Mouse (Mus musculus) stomach, embryonic 15.5 days (tissue): ENCODE measurements around the gene Esrra. TPM values are rescaled to one million over a fixed set of nuclear protein-coding genes. Genes with fewer than 3 reads are reported as not detected.

Source experiments
- ATAC-seq: fragments of 200-750 bp; cut with Nextera tagmentation; 2 replicates; pipeline ENCODE4 v1.8.0; 2017; ENCODE audit warnings: low read depth, moderate number of reproducible peaks, moderate TSS enrichment; ENCODE audit not compliant: insufficient read depth, low FRiP score
- H3K27ac ChIP-seq: fragments of 300-500 bp; sonication (generic); 2 replicates; pipeline ENCODE4 v1.5.1; 2015; ENCODE audit warnings: mild to moderate bottlenecking, inconsistent platforms
- H3K27me3 ChIP-seq: fragments of 300-500 bp; sonication (generic); replicated peaks from 2 replicates; pipeline ENCODE4 v1.6.1; 2015; ENCODE audit warnings: inconsistent platforms
- H3K36me3 ChIP-seq: fragments of 300-500 bp; sonication (generic); 2 replicates; pipeline ENCODE4 v1.6.1; 2015; ENCODE audit warnings: inconsistent platforms
- H3K4me1 ChIP-seq: fragments of 300-500 bp; sonication (generic); 2 replicates; pipeline ENCODE4 v1.6.1; 2015; ENCODE audit warnings: inconsistent platforms
- H3K4me2 ChIP-seq: fragments of 300-500 bp; sonication (generic); 2 replicates; pipeline ENCODE4 v1.6.1; 2015; ENCODE audit warnings: mild to moderate bottlenecking, inconsistent platforms
- H3K4me3 ChIP-seq: fragments of 300-500 bp; sonication (generic); replicated peaks from 2 replicates; pipeline ENCODE4 v1.5.1; 2015; ENCODE audit warnings: inconsistent platforms
- H3K9ac ChIP-seq: fragments of 300-500 bp; sonication (generic); 2 replicates; pipeline ENCODE4 v1.6.1; 2015; ENCODE audit warnings: inconsistent platforms
- H3K9me3 ChIP-seq: fragments of 300-500 bp; sonication (generic); 2 replicates; pipeline ENCODE4 v1.6.1; 2016; ENCODE audit warnings: inconsistent platforms
- WGBS: fragments of 180-500 bp; shearing (Covaris S2); methylation state at CpG from one replicate; pipeline ENCODE4 v1.1.7; 2015; 5-methylcytosine and 5-hydroxymethylcytosine counted together
- polyA plus RNA-seq: library from polyadenylated mRNA; unstranded; fragments of >200 nt; fragmentation: Nextera tagmentation; extraction: Ambion mirVana; gene quantifications from 2 replicates; pipeline ENCODE4 v1.2.1, GENCODE M21; 2015

Esrra gene
- 17.1 and 18.8 TPM in 2 replicates for polyA plus RNA-seq

DNA sequence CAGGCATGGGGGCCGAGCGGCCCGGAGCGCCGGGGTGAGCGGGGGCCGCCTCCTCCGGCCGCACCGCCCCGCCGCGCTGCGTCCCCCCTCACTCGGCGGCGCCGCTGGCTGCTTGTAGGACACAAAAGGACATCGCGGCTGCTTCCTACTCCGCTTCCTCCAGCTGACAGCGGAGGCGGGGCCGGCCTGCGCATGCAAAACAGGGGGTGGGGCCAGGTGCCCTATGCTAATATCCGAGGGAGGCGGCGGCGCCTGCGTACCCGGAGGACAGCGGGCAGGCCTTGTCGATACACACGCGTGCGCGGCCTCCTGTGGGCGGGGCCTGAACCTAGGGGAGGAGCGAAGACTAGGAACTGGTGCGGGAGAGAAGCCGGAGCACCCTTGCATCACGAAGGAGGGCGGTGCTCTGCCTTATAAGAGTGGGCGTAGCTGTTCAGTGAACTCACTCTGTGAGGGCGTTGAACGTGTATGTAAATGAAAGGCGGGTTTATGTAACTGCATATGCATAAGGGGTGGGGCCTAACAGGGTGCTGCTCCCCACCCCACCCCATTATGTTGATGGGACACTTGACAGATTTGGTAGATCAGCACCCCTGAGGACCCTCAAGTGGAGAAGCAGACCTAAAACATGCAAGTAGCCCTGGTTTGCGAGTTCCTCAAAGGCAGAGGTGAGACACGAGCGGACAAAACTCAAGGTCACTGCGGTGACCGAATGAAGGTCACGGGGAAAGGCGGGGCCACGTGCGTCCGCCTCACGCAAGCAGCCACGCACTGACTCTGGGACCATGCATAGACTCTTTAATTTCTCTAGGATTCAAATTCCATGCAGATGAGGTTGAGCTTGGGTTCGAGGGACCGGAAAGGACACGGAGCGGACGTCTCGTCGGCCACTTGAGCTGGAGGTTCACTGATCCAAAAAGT lies at the start of gene Esrra:
Gene Esrra (minus strand): TSS at position 167 of the 921 bp plus-strand sequence.
- H3K4me2 ChIP-seq: peak within 1 kb of the TSS; percentile 88
- WGBS: under 1% methylated on average over 48 of the region's 66 CpGs
- peak; percentile 95 for ATAC-seq
- peak within 1 kb of the TSS; percentile 63 for H3K9ac ChIP-seq
- H3K4me3 ChIP-seq: peak within 1 kb of the TSS; percentile 75
- peaks cover 45% of the 10 kb centered on the region for H3K4me1 ChIP-seq
- peaks cover 39% of the 10 kb centered on the region for H3K27me3 ChIP-seq
- peak within 1 kb of the TSS; percentile 91 for H3K27ac ChIP-seq
- H3K9me3 ChIP-seq: no peaks in the 10 kb centered on the region
- H3K36me3 ChIP-seq: no peaks in the 10 kb centered on the region

DNA sequence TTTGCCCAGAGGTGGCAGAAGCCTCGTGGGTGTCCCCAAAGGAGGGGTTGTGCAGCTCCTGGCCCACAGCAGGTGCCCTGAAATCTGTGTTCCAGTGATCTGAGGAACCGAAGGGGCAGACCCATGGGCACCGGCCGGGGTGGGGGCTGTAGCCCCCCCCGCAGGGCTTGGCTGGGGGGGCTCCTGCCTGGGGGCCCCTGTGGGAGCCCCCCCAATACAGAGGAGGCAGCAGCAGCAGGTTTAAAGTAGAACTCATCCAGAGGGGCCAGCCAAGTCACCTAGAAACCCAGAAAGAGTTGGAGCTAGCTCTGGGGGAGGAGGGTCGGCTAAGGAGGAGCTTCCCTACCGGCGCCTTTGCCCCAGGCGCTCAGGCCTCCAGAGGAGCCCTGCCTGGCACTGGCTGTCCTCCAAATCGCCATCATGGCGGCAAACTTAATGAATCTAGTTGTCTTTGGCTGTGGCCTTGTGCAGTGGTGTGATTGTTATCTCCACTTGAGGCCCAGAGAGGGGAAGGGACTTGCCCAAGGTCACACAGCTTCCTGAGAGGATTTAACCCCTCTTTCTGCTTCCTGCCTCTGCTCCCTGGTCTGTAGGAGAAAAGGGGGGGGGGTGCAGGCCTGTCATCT lies 49.0 kb upstream of the Esrra start:
- peak overlapping the region; percentile 69; the same call in 1 of the 2 replicates for H3K4me3 ChIP-seq
- no peak for ATAC-seq
- H3K36me3 ChIP-seq: peaks cover 15% of the 10 kb centered on the region
- H3K9me3 ChIP-seq: no peaks in the 10 kb centered on the region
- 28% methylated on average over 11 of the region's 11 CpGs for WGBS
- no peaks in the 10 kb centered on the region for H3K27me3 ChIP-seq
- peaks cover 48% of the 10 kb centered on the region for H3K4me1 ChIP-seq
- H3K9ac ChIP-seq: 0 out of 2 replicates have a peak overlapping the region, but pooled peaks have one; percentile 5
- H3K4me2 ChIP-seq: peak overlapping the region; percentile 81
- peak overlapping the region; percentile 49 for H3K27ac ChIP-seq

DNA sequence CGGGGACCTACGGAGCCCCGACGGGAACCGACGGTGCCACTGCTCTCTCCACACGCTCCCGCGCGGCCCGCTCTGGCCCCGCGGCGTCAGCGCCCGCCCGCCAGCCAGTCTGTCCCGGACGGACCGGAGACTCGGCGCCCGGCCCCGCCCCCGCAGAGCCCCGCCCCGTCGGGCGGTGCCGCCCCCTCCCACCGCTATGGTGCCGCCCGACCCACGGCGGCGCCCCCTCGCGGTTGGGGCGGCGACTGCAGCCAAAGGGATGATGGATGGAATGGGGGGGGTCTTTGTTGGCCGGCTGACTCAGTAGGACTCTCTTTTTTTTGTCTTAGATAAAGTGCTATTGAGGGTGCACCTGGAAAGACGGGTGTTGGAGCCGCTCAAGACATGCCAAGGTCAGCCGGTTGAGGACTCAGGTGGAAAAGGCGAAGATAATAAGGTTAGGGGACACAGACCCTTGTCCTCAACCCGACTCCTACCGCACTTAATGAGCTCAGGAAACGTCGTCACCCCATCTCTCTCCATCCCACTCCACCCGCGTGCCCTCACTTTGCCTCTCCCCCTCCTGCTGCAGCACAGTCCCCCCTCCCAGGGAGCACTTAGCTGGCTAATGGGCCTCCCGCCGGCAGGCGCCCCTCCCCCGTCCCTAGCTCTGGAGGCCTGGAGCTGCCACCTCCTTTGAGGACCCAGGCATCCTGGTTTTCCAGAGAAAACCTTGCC lies 48.2 kb upstream of the Esrra start:
- 1% methylated on average over 53 of the region's 55 CpGs for whole genome bisulfite sequencing
- Histone ChIP-seq H3K4me1 (peaks cover 48% of the 10 kb centered on the region), H3K4me3 (peak overlapping the region; percentile 69), H3K9me3 (no peaks in the 10 kb centered on the region), H3K27me3 (no peaks in the 10 kb centered on the region), H3K9ac (peak overlapping the region; percentile 45), H3K27ac (peak overlapping the region; percentile 62), H3K4me2 (peak overlapping the region; percentile 81), H3K36me3 (peaks cover 22% of the 10 kb centered on the region)
- peak; percentile 65 for ATAC-seq

DNA sequence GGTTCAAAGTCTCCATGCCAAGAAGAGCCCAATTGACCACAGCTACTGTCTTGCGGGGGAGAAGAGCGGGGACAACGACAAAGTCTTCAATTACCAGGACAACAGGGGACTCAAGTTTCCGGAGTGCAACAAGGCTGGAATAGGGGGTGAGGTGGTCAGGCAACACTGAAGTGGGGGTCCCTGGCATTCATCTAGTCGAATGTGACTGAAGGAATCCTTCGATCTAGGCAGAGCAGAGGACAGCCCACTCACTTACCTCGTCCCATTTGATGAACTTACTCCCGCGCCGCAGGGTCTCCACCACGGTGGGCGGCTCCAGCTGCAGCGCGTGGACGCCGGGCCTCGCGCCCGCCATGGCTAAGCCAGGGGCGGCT lies 47.7 kb upstream of the Esrra start:
- under 1% methylated on average over 20 of the region's 20 CpGs for WGBS
- H3K36me3 ChIP-seq: peaks cover 28% of the 10 kb centered on the region
- H3K27ac ChIP-seq: peak overlapping the region; percentile 62
- peak overlapping the region; percentile 69 for H3K4me3 ChIP-seq
- H3K9ac ChIP-seq: peak overlapping the region; percentile 45
- no peak for ATAC-seq
- no peaks in the 10 kb centered on the region for H3K9me3 ChIP-seq
- H3K27me3 ChIP-seq: no peaks in the 10 kb centered on the region
- peak overlapping the region; percentile 81 for H3K4me2 ChIP-seq
- H3K4me1 ChIP-seq: peaks cover 48% of the 10 kb centered on the region

DNA sequence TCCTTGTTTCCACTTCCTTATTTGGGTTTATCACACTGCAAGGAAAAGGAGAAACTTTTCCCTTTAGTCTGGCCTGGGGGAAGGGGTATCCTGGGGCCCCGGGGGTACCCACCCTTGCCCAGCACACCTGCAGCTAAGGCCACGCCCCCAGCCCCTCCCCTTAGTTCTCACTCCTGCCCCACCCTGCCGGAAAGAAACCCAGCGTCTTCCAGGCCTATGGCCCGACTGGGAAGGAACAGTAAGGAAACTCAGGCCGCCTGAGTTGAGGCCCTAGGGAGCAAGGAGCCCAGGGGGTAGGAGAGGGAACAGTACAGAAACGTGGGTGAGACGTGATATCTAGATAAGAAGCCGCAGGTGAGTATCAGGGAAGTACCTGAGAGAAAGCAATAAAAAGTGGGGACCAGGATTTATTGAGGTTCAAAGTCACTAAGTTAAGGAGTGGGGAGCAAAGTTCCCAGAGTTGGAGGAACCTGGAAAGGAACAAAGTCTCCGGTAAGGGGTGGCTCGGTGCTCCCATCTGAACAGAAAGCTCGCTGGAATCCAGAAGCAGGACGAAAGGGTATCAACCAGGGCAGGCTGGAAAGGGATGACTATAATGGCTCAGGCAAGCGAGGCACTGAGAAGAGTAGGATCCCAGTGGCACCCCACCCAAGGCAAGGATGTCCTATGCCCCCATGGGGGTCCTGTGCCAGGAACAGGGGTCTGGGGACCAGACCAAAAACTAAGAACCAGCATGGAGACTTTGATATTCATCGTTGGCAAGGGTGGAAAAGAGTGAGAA lies 47.1 kb upstream of the Esrra start:
- Histone ChIP-seq H3K4me2 (peak overlapping the region; percentile 81), H3K9me3 (no peaks in the 10 kb centered on the region), H3K27ac (peak overlapping the region; percentile 62), H3K4me1 (peaks cover 46% of the 10 kb centered on the region), H3K9ac (peak overlapping the region; percentile 45), H3K4me3 (peak overlapping the region; percentile 69), H3K36me3 (peaks cover 34% of the 10 kb centered on the region), H3K27me3 (no peaks in the 10 kb centered on the region)
- WGBS: 9% methylated on average over 15 of the region's 15 CpGs
- peak; percentile 42; the same call in 1 of the 2 replicates for ATAC-seq

DNA sequence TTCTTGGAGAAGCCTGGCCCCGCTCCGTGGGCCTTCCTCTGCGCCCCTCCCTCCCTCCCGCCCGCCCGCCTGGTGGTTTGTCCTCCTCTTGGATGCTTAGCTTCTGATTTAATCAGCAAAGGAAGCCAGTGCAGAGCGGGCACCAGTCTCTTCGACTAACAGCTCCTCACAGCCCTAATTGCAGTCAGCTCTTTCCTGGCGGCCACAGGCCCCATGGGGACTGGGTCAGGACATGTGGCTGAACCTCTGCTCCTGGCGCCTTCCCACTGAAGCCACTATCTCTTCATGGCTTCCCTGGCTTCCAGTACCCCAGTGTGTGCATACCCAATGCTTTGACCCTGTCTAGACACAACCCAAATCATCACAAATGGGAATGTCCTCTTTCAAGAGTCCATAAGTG lies 34.8 kb upstream of the Esrra start:
- ATAC-seq: no peak
- Histone ChIP-seq H3K27ac (no peak overlapping the region), H3K4me2 (no peak overlapping the region), H3K27me3 (no peaks in the 10 kb centered on the region), H3K4me1 (peaks cover 12% of the 10 kb centered on the region), H3K4me3 (no peak overlapping the region), H3K36me3 (peaks cover 62% of the 10 kb centered on the region), H3K9me3 (no peaks in the 10 kb centered on the region), H3K9ac (no peak overlapping the region)
- WGBS: 83% methylated on average over 10 of the region's 10 CpGs

DNA sequence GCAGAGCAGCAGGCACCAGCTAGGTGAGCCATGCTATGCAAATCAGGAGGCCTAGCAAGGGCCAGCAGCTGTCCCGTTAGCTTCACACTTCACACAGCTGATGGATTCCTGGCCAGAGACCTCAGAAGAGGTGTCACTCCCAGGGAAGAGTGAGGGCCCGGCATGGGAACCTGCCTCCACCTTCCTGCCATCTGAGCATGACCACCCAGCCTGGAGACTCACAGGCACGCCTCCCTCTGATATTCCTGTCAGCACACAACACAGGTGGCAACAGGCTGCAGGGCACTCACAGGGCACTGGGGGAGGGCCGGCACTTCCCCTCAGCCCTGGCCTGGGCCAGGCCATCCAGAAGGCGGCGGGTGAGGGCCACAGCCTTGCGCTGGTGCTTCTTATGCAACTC lies 33.8 kb upstream of the Esrra start:
- peaks cover 12% of the 10 kb centered on the region for H3K4me1 ChIP-seq
- no peak overlapping the region for H3K9ac ChIP-seq
- no peaks in the 10 kb centered on the region for H3K27me3 ChIP-seq
- H3K9me3 ChIP-seq: no peaks in the 10 kb centered on the region
- no peak overlapping the region for H3K4me2 ChIP-seq
- 62% methylated on average over 7 of the region's 7 CpGs for WGBS
- no peak overlapping the region for H3K27ac ChIP-seq
- ATAC-seq: no peak
- H3K36me3 ChIP-seq: peaks cover 57% of the 10 kb centered on the region
- no peak overlapping the region for H3K4me3 ChIP-seq

DNA sequence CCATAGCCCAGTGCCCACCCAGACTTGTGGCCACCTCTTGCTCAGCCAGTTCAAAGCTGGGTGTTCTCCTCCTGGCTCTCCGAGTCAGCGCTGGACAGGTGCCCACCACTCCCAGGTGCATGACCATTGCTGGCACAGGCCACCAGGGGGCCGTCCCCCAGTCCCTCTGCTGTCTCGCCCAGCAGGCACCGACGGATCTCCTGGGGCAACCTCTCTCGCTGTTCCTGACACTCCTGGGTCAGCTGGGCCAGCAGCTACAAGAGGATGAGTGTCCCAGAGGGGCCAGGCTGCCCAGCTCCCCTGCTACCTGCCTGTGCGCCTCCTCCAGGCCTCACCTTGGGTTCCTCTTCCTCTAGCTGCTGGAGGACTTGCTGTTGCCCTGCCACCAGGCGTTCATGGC lies 32.4 kb upstream of the Esrra start:
- Histone ChIP-seq H3K9ac (no peak overlapping the region), H3K4me2 (no peak overlapping the region), H3K27ac (no peak overlapping the region), H3K4me3 (no peak overlapping the region), H3K9me3 (no peaks in the 10 kb centered on the region), H3K27me3 (no peaks in the 10 kb centered on the region), H3K4me1 (peaks cover 15% of the 10 kb centered on the region), H3K36me3 (peaks cover 45% of the 10 kb centered on the region)
- 49% methylated on average over 9 of the region's 9 CpGs for WGBS
- ATAC-seq: no peak

DNA sequence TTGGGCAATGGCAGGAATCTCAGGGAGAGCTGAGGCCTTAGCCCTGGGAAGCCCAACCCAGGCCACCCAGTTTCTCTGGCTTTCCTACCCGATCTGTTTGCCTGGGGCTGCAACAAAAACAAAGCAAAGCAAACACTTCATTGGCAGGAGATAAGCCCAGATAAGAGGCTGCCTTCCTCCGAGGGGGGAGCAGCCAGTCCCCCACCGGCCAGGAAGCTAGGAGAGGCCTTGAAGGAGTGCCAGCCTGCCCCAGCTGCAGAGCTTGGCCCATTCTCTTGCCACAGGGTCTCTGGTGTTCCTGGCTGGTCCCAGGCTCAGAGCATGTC lies 31.1 kb upstream of the Esrra start:
- H3K36me3 ChIP-seq: peaks cover 33% of the 10 kb centered on the region

DNA sequence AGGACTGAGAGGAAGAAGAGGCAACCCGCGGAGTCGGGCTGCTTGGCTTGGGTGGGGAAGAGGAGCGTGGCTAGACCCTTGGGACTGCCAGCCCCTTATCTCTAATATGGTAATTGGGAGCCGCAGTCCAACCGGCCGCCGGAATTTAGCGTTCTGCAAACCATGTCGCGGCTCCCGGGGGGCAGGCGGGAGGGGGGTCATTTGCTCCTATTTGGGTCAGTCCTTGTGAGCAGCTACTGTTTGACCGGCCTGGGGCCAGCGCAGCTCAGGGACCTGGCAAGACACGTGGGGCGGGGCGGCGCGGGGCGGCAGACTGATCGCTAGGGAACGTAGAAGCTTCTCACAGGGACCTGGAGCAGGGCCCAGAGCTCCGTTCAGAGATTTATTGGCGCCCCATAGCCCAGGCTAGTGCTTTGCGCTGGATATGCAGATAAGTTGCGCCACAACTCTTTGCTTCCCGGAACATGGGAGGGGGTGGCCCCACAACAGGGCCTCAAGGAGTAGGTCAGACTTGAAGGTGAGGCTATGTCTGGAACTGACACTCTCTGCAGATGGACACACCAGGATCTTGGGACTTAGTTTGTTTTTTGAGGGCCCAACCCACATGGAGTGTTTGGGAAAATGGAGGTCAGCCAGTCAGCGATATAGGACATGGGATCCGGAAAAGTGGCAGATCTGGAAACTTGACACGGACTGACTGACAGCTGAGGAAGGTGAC lies 30.5 kb upstream of the Esrra start:
- Histone ChIP-seq H3K27me3 (no peaks in the 10 kb centered on the region), H3K9me3 (no peaks in the 10 kb centered on the region), H3K27ac (peak overlapping the region; percentile 97), H3K9ac (peak overlapping the region; percentile 4), H3K4me2 (peak overlapping the region; percentile 78), H3K4me1 (peaks cover 16% of the 10 kb centered on the region), H3K36me3 (peaks cover 28% of the 10 kb centered on the region), H3K4me3 (peak overlapping the region; percentile 59)
- WGBS: 3% methylated on average over 31 of the region's 31 CpGs
- peak; percentile 29 for ATAC-seq

More for the DNA sequence above, 31.1 kb upstream of the Esrra start:
- WGBS: 8% methylated on average over 3 of the region's 3 CpGs
- peak overlapping the region; percentile 78 for H3K4me2 ChIP-seq
- H3K4me1 ChIP-seq: peaks cover 15% of the 10 kb centered on the region
- no peaks in the 10 kb centered on the region for H3K9me3 ChIP-seq
- peak; percentile 29 for ATAC-seq
- peak overlapping the region; percentile 59 for H3K4me3 ChIP-seq
- no peaks in the 10 kb centered on the region for H3K27me3 ChIP-seq
- H3K27ac ChIP-seq: peak overlapping the region; percentile 97
- H3K9ac ChIP-seq: peak overlapping the region; percentile 4; the same call in 1 of the 2 replicates
